Mouse (Mus musculus) testis, adult 2 months (tissue): ENCODE data around the gene Tsga8. TPM values are rescaled to one million over a fixed set of nuclear protein-coding genes. Genes with fewer than 3 reads are reported as not detected.

ENCODE experiments used
- H3K27ac ChIP-seq: fragments of 200-500 bp; 2 replicates; pipeline ENCODE4 v1.5.1; 2012; ENCODE audit warnings: low read depth, low read length; ENCODE audit not compliant: control insufficient read depth, insufficient read depth
- H3K27me3 ChIP-seq: fragments of 200-500 bp; 2 replicates; pipeline ENCODE4 v1.6.1; 2012; ENCODE audit warnings: mild to moderate bottlenecking, low read length, moderate library complexity; ENCODE audit not compliant: control insufficient read depth, insufficient read depth
- H3K36me3 ChIP-seq: fragments of 200-500 bp; 2 replicates; pipeline ENCODE4 v1.6.1; 2012; ENCODE audit warnings: mild to moderate bottlenecking, low read length; ENCODE audit not compliant: control insufficient read depth, insufficient read depth
- H3K4me1 ChIP-seq: fragments of 200-500 bp; 2 replicates; pipeline ENCODE4 v1.6.1; 2012; ENCODE audit warnings: low read length; ENCODE audit not compliant: control insufficient read depth, insufficient read depth
- H3K4me3 ChIP-seq: fragments of 200-500 bp; 2 replicates; pipeline ENCODE4 v1.5.1; 2012; ENCODE audit warnings: low read depth, mild to moderate bottlenecking, low read length, moderate library complexity, mixed read lengths; ENCODE audit not compliant: control insufficient read depth
- CTCF ChIP-seq: fragments of 200-500 bp; IDR thresholded peaks from 2 replicates; pipeline ENCODE4 v1.5.1; 2012; ENCODE audit warnings: low read depth, mild to moderate bottlenecking, inconsistent platforms, low read length, moderate library complexity; ENCODE audit not compliant: control insufficient read depth, insufficient read depth, insufficient replicate concordance
- POLR2A ChIP-seq: fragments of 200-500 bp; IDR thresholded peaks from 2 replicates; pipeline ENCODE4 v1.6.1; 2012; ENCODE audit warnings: low read depth, mild to moderate bottlenecking, inconsistent platforms, low read length, moderate library complexity; ENCODE audit not compliant: control insufficient read depth
- polyA plus RNA-seq: library from polyadenylated mRNA; depleted of rRNA; stranded (reverse); fragments of >200 nt; gene quantifications from 2 replicates; pipeline ENCODE4 v1.2.3, GENCODE M21; 2012; rRNA removed

Tsga8 gene
- 250 and 289 TPM in 2 replicates for polyA plus RNA-seq

- no peaks in the 10 kb centered on the region for H3K36me3 ChIP-seq
- H3K27ac ChIP-seq, result peak within 1 kb of the TSS; percentile 94
- no peaks in the 10 kb centered on the region for H3K4me1 ChIP-seq
- no peaks in the 10 kb centered on the region for H3K27me3 ChIP-seq
- peak; percentile 91; the same call in 1 of the 2 replicates for TF ChIP-seq POLR2A
- TF ChIP-seq CTCF, result no peak
- H3K4me3 ChIP-seq, result peak within 1 kb of the TSS; percentile 88
Measured at GRCm38 (mm10) chrX:83487598-83487997, at the start of gene Tsga8. TSS of gene Tsga8 (minus strand) at chrX:83487924.
